Comparison of ENCODE assay signal across 22 mouse cellular contexts in the genomic region with DNA sequence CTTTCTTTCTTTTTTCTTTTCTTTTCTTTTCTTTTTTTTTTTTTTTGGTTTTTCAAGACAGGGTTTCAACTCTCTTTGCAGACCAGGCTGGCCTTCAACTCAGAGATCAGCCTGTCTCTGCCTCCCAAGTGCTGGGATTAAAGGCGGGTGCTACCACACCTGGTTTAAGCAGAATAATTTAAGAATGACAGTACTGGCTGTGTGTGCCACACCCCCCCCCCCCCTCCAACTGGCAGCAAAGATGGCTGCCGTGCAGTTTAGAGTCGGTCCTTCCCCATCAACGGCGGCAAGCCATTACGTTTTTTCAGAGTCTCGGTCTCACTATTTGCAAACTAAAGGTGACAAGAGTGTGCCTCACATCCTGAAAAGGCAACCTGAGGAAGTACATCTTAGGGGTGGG.
DNase-seq lines count a peak whose midpoint lies in the region; ATAC-seq and TF ChIP-seq lines count a peak whose summit lies in the region.
"Had no signal": no experiment of that assay in that cellular context is flagged by ENCODE, and none has a peak within 500 bp of the region (broad histone marks: within the 10 kb centered on the region; RNA-seq: fewer than 3 reads in every experiment).

No protein-coding gene starts in this region.

- no peak for TF ChIP-seq RAD21 in CH12.LX (IDR thresholded peaks at IDR 0.05; ENCODE audit: low read depth, low read length)

- in situ Hi-C loops in CH12.LX (cut with MboI; ENCODE audit: low pct_ligation_motif_present, low pct_unique_long_range_greater_than_20kb, low sequenced_read_pairs), result no loop called here
- in situ Hi-C loops in ES-E14 (cut with MboI; ENCODE audit: low sequenced_read_pairs in 2 of 2, unreplicated experiment in 2 of 2), result no loop called here

- TF ChIP-seq POLR2A in CH12.LX (IDR thresholded peaks at IDR 0.05; ENCODE audit: low read depth, low read length), result no peak
- no peak for TF ChIP-seq POLR2A in ES-Bruce4 (IDR thresholded peaks at IDR 0.05; ENCODE audit: insufficient read depth, low read length)

- TF ChIP-seq CTCF in CH12.LX (conservative IDR thresholded peaks at IDR 0.05 in 1 of 2, IDR thresholded peaks at IDR 0.05 in 1 of 2; ENCODE audit: low read depth in 2 of 2, low read length in 2 of 2) (no peak), ES-Bruce4 (IDR thresholded peaks at IDR 0.05; ENCODE audit: low read depth, low read length) (no peak)

- H3K36me3 ChIP-seq in CH12.LX (replicated peaks in 1 of 2; ENCODE audit: control insufficient read depth in 1 of 2, insufficient read depth in 1 of 2, low read length in 1 of 2) (peaks cover 13 to 40% of the 10 kb centered on the region in 2 experiments), ES-Bruce4 (ENCODE audit: control insufficient read depth, insufficient read depth, low read length, poor library complexity, severe bottlenecking) (no peaks in the 10 kb centered on the region), ES-E14 (ENCODE audit: control insufficient read depth, insufficient read depth, low read length, poor library complexity, severe bottlenecking) (no peaks in the 10 kb centered on the region)
- no peaks in the 10 kb centered on the region for H3K36me3 ChIP-seq in heart, embryonic 11.5 days (ENCODE audit: control insufficient read depth, insufficient read depth, low read length)
- H3K36me3 ChIP-seq: embryonic facial prominence, embryonic 10.5 days; embryonic facial prominence, embryonic 12.5 days; forebrain, embryonic 15.5 days had no signal

- H3K27ac ChIP-seq in CH12.LX (ENCODE audit: insufficient read depth, low read depth), result peak overlapping the region; percentile 75
- peak overlapping the region; percentile 68 for H3K27ac ChIP-seq in ES-Bruce4 (ENCODE audit: insufficient read depth, low read length)
- H3K27ac ChIP-seq in ES-E14 (ENCODE audit: insufficient read depth, low read depth, low read length, poor library complexity, severe bottlenecking), result peak overlapping the region; percentile 92
- no peak overlapping the region for H3K27ac ChIP-seq in heart, embryonic 11.5 days (ENCODE audit: low read depth, low read length)
- H3K27ac ChIP-seq: embryonic facial prominence, embryonic 10.5 days; embryonic facial prominence, embryonic 12.5 days; forebrain, embryonic 13.5 days; forebrain, embryonic 15.5 days had no signal

- DNase-seq in CH12.LX (ENCODE audit: extremely low read depth) (no peak), ES-E14 (ENCODE audit: low read depth, low spot score) (no peak)
- DNase-seq in right cerebral cortex, postnatal 36 days (ENCODE audit: low spot score in 2 of 2), result no peak
- DNase-seq in gastrocnemius, postnatal 10 days, result no peak
- DNase-seq: adrenal gland, adult 8-10 months; adrenal gland, postnatal 14 days; adrenal gland, postnatal 36 days; B cell, adult 2 months; cerebellum, adult 11-12 months; cerebellum, adult 2 months; cerebellum, adult 9-10 months; cerebellum, postnatal 10 days; cerebellum, postnatal 25 days; forebrain, postnatal 0 days had no signal

- ATAC-seq in heart, embryonic 11.5 days (replicated peaks; ENCODE audit: insufficient number of reproducible peaks, low FRiP score, low TSS enrichment), result no peak
- ATAC-seq: activated CD4-positive, CD25-positive, alpha-beta regulatory T cell, adult 4 months; CD4-positive, CD25-positive, alpha-beta regulatory T cell, adult 4 months; forebrain, embryonic 13.5 days; forebrain, embryonic 15.5 days; forebrain, postnatal 0 days had no signal

- H3K4me1 ChIP-seq in CH12.LX (ENCODE audit: control insufficient read depth in 1 of 2, insufficient read depth in 2 of 2) (peaks cover 4 to 26% of the 10 kb centered on the region in 2 experiments), ES-Bruce4 (ENCODE audit: control insufficient read depth, insufficient read depth, low read length) (peaks cover 4% of the 10 kb centered on the region), ES-E14 (ENCODE audit: control insufficient read depth in 2 of 2, insufficient read depth in 2 of 2, low read length in 2 of 2, poor library complexity in 1 of 2) (peaks cover 13 to 23% of the 10 kb centered on the region in 2 experiments)
- H3K4me1 ChIP-seq in heart, embryonic 11.5 days (ENCODE audit: control insufficient read depth, insufficient read depth, low read length), result peaks cover 7% of the 10 kb centered on the region; the same call in 1 of the 2 replicates

- 93% methylated on average over 7 of the region's 7 CpGs for WGBS in heart, embryonic 11.5 days (ENCODE audit: insufficient replicate concordance)

- no peak overlapping the region for H3K4me2 ChIP-seq in CH12.LX (ENCODE audit: insufficient read depth, low read depth, poor library complexity, severe bottlenecking)
- H3K4me2 ChIP-seq in heart, embryonic 11.5 days, result no peak overlapping the region
- H3K4me2 ChIP-seq: embryonic facial prominence, embryonic 12.5 days; forebrain, embryonic 13.5 days; forebrain, embryonic 15.5 days had no signal

- H3K9ac ChIP-seq in CH12.LX (ENCODE audit: insufficient read depth, low read depth) (no peak overlapping the region), ES-Bruce4 (ENCODE audit: low read depth, poor library complexity, severe bottlenecking) (peak overlapping the region; percentile 27; the same call in 1 of the 2 replicates), ES-E14 (ENCODE audit: insufficient read depth, low read depth, low read length, poor library complexity, severe bottlenecking) (peak overlapping the region; percentile 58; the same call in 1 of the 2 replicates)
- no peak overlapping the region for H3K9ac ChIP-seq in heart, embryonic 11.5 days (ENCODE audit: low read depth, low read length)
- H3K9ac ChIP-seq: embryonic facial prominence, embryonic 12.5 days; forebrain, embryonic 13.5 days; forebrain, embryonic 15.5 days; forebrain, postnatal 0 days had no signal

- H3K4me3 ChIP-seq in CH12.LX (replicated peaks in 1 of 3; ENCODE audit: low read depth in 2 of 3, low read length in 2 of 3, poor library complexity in 1 of 3) (no peak overlapping the region), ES-Bruce4 (ENCODE audit: low read depth, low read length) (0 out of 2 replicates have a peak overlapping the region, but pooled peaks have one; percentile 1), ES-E14 (ENCODE audit: insufficient read depth in 1 of 2, low read depth in 1 of 2, low read length in 2 of 2, poor library complexity in 1 of 2, severe bottlenecking in 1 of 2) (peak overlapping the region in 1 of 2 experiments; percentile 1; a peak in 1 of 4 replicates)
- H3K4me3 ChIP-seq in heart, embryonic 11.5 days (ENCODE audit: low read depth, low read length), result no peak overlapping the region
- H3K4me3 ChIP-seq: embryonic facial prominence, embryonic 10.5 days; embryonic facial prominence, embryonic 12.5 days; forebrain, embryonic 13.5 days; forebrain, embryonic 15.5 days had no signal

- H3K27me3 ChIP-seq in CH12.LX (replicated peaks) (no peaks in the 10 kb centered on the region), ES-Bruce4 (ENCODE audit: control insufficient read depth, insufficient read depth, low read length, poor library complexity, severe bottlenecking) (no peaks in the 10 kb centered on the region)
- H3K27me3 ChIP-seq in heart, embryonic 11.5 days (ENCODE audit: control insufficient read depth, insufficient read depth, low read length), result no peaks in the 10 kb centered on the region
- H3K27me3 ChIP-seq: embryonic facial prominence, embryonic 12.5 days; forebrain, embryonic 13.5 days; forebrain, embryonic 15.5 days had no signal

- H3K9me3 ChIP-seq in CH12.LX (replicated peaks; ENCODE audit: low read length) (peaks cover 3% of the 10 kb centered on the region), ES-Bruce4 (replicated peaks; ENCODE audit: control insufficient read depth, insufficient read depth, low read length, poor library complexity, severe bottlenecking) (no peaks in the 10 kb centered on the region), ES-E14 (ENCODE audit: control insufficient read depth, insufficient read depth, low read depth, low read length) (no peaks in the 10 kb centered on the region)
- H3K9me3 ChIP-seq in heart, embryonic 11.5 days (replicated peaks; ENCODE audit: control insufficient read depth, low read length), result no peaks in the 10 kb centered on the region
- H3K9me3 ChIP-seq: embryonic facial prominence, embryonic 10.5 days; embryonic facial prominence, embryonic 12.5 days; forebrain, embryonic 13.5 days; forebrain, embryonic 15.5 days had no signal

- H3K79me2 ChIP-seq in CH12.LX (replicated peaks; ENCODE audit: control insufficient read depth, extremely low read depth, insufficient read depth, poor library complexity, severe bottlenecking), result peaks cover 21% of the 10 kb centered on the region

- TF ChIP-seq EP300 in CH12.LX (IDR thresholded peaks at IDR 0.05; ENCODE audit: low read length) (no peak), ES-Bruce4 (IDR thresholded peaks at IDR 0.05; ENCODE audit: insufficient read depth, low read depth, low read length) (no peak)

- dilution Hi-C loops in CH12.LX (cut with MboI; ENCODE audit: extremely low pct_ligation_motif_present, extremely low pct_unique_long_range_greater_than_20kb, low sequenced_read_pairs), result no loop called here

TF ChIP-seq in CH12.LX, 34 proteins besides CTCF, POLR2A, EP300 and RAD21 (continues in another document):
- TF ChIP-seq MXI1 (IDR thresholded peaks at IDR 0.05; ENCODE audit: low read depth, low read length) (no peak), ZNF384 (IDR thresholded peaks at IDR 0.05; ENCODE audit: low read depth, low read length) (no peak), GABPA (IDR thresholded peaks at IDR 0.05; ENCODE audit: insufficient replicate concordance, low read depth, low read length) (no peak), TBP (conservative IDR thresholded peaks at IDR 0.05; ENCODE audit: low read depth, low read length) (no peak), USF2 (conservative IDR thresholded peaks at IDR 0.05; ENCODE audit: low read depth, low read length) (no peak), NRF1 (IDR thresholded peaks at IDR 0.05; ENCODE audit: low read depth, low read length) (no peak), E2F4 (IDR thresholded peaks at IDR 0.05; ENCODE audit: insufficient replicate concordance, low read depth, low read length) (no peak), SIN3A (IDR thresholded peaks at IDR 0.05; ENCODE audit: low read length) (no peak), MAZ (IDR thresholded peaks at IDR 0.05; ENCODE audit: low read depth, low read length) (no peak)

TF ChIP-seq in ES-E14, 5 proteins besides CTCF, POLR2A, EP300 and RAD21:
- TF ChIP-seq CHD2 (IDR thresholded peaks at IDR 0.05; ENCODE audit: low read depth, low read length) (no peak), ZNF384 (IDR thresholded peaks at IDR 0.05; ENCODE audit: low read depth, low read length) (peak; percentile 28; the same call in 1 of the 2 replicates)

Comparison
In these comparisons a context has a peak if more than half of its experiments do, and no peak if none do; other contexts are left out.
1. H3K9ac ChIP-seq: peak in ES-Bruce4 (single experiment) and ES-E14 (single experiment); none in CH12.LX (single experiment) and heart, embryonic 11.5 days (single experiment).